ENCODE assay signal across 18 mouse cellular contexts in genomic region chr1:136759164-136759563, GRCm38 (mm10).
DNase-seq lines count a peak whose midpoint lies in the region.
"Had no signal": no experiment of that assay in that cellular context is flagged by ENCODE, and none has a peak within 500 bp of the region (broad histone marks: within the 10 kb centered on the region; RNA-seq: fewer than 3 reads in every experiment).

No protein-coding gene starts in this region.

- peak; percentile 46 for DNase-seq in testis, postnatal 14 days (ENCODE audit: low spot score)
- DNase-seq in testis, postnatal 10 days (ENCODE audit: low spot score), result no peak
- DNase-seq in ES-CJ7 (ENCODE audit: low read depth, low spot score), result peak; percentile 88
- peak; percentile 54 for DNase-seq in WW6 (ENCODE audit: low read depth, low spot score)
- DNase-seq in gastrocnemius, adult 8-10 months (ENCODE audit: low spot score in 2 of 2), result no peak
- no peak for DNase-seq in lung, postnatal 4 days
- no peak for DNase-seq in right cerebral cortex, adult 18-20 months
- DNase-seq: adrenal gland, adult 8-10 months; adrenal gland, postnatal 25 days; cerebellum, adult 11-12 months; cerebellum, adult 9-11 months; forebrain, postnatal 0 days; gastrocnemius, adult 2 months; gastrocnemius, postnatal 25 days; heart, adult 18-20 months; heart, postnatal 10 days; heart, postnatal 36 days; kidney, adult 11 months had no signal

Comparison
In these comparisons a context has a peak if more than half of its experiments do, and no peak if none do; other contexts are left out.
1. DNase-seq: peak in testis, postnatal 14 days (single experiment), ES-CJ7 (single experiment) and WW6 (single experiment); none in testis, postnatal 10 days (single experiment), gastrocnemius, adult 8-10 months (0 of 2), lung, postnatal 4 days (0 of 2) and right cerebral cortex, adult 18-20 months (single experiment).